Mouse (Mus musculus) CH12.LX (cell line): ENCODE results near the gene Syt5.
A peak's percentile ranks its signal among the peaks of the same experiment; 100 is the strongest.

Experiments
- BHLHE40 ChIP-seq: IDR thresholded peaks from 2 replicates; pipeline ENCODE4 v1.6.1; 2011; ENCODE audit warnings: mild to moderate bottlenecking, low read depth, low read length, improper control_type of control experiment
- CTCF ChIP-seq, 2 experiments: IDR thresholded peaks in 1 of 2; conservative IDR thresholded peaks in 1 of 2; 2 replicates each; pipeline ENCODE4 v1.5.1; 2011 to 2012; ENCODE audit warnings: low read depth in 2 of 2, low read length in 2 of 2, improper control_type of control experiment in 1 of 2, inconsistent platforms in 1 of 2, mild to moderate bottlenecking in 1 of 2, moderate library complexity in 1 of 2
- ELF1 ChIP-seq: IDR thresholded peaks from 2 replicates; pipeline ENCODE4 v1.6.1; 2014; ENCODE audit warnings: low read depth, mild to moderate bottlenecking, inconsistent platforms, low read length, improper control_type of control experiment
- IRF4 ChIP-seq: IDR thresholded peaks from 2 replicates; pipeline ENCODE4 v1.6.1; 2014; ENCODE audit warnings: low read depth, mild to moderate bottlenecking, inconsistent platforms, low read length, improper control_type of control experiment
- MAFK ChIP-seq: IDR thresholded peaks from 2 replicates; pipeline ENCODE4 v1.6.1; 2011; ENCODE audit warnings: low read length, improper control_type of control experiment; ENCODE audit not compliant: insufficient replicate concordance
- PAX5 ChIP-seq: IDR thresholded peaks from 2 replicates; pipeline ENCODE4 v1.6.1; 2012; ENCODE audit warnings: low read length, inconsistent platforms, mixed read lengths
- POLR2A ChIP-seq: IDR thresholded peaks from 2 replicates; pipeline ENCODE4 v1.6.1; 2011; ENCODE audit warnings: low read depth, mild to moderate bottlenecking, improper control_type of control experiment, low read length
- RAD21 ChIP-seq: IDR thresholded peaks from 2 replicates; pipeline ENCODE4 v1.6.1; 2011; ENCODE audit warnings: low read depth, mild to moderate bottlenecking, low read length, improper control_type of control experiment, moderate library complexity
- SIN3A ChIP-seq: IDR thresholded peaks from 2 replicates; pipeline ENCODE4 v1.6.1; 2012; ENCODE audit warnings: low read length, improper control_type of control experiment, inconsistent platforms
- TCF12 ChIP-seq: IDR thresholded peaks from 2 replicates; pipeline ENCODE4 v1.6.1; 2014; ENCODE audit warnings: low read depth, mild to moderate bottlenecking, inconsistent platforms, low read length, improper control_type of control experiment
- UBTF ChIP-seq: IDR thresholded peaks from 2 replicates; pipeline ENCODE4 v1.6.1; 2012; ENCODE audit warnings: low read depth, mild to moderate bottlenecking, inconsistent platforms, low read length, improper control_type of control experiment, moderate library complexity

- TF ChIP-seq CTCF (conservative IDR thresholded peaks at IDR 0.05 in 1 of 2, IDR thresholded peaks at IDR 0.05 in 1 of 2; ENCODE audit: low read depth in 2 of 2, low read length in 2 of 2) (no peak), TCF12 (no peak), IRF4 (no peak), SIN3A (peak; percentile 43; the same call in 1 of the 2 replicates), MAFK (no peak), BHLHE40 (0 out of 2 replicates have a peak, but pooled peaks have one; percentile 6), POLR2A (no peak), ELF1 (no peak), UBTF (no peak), RAD21 (no peak), PAX5 (no peak)
These were observed 46.4 kb downstream of the Syt5 start for GRCm38 (mm10) chr7:4500892-4501471.
